ENCODE assay signal across 24 mouse cellular contexts in genomic region chr16:91606958-91607357, GRCm38 (mm10). TPM values are rescaled to one million over a fixed set of nuclear protein-coding genes. Genes with fewer than 3 reads are reported as not detected.
A peak's percentile ranks its signal among the peaks of the same experiment; 100 is the strongest.
DNase-seq lines count a peak whose midpoint lies in the region; ATAC-seq and TF ChIP-seq lines count a peak whose summit lies in the region.
"Had no signal": no experiment of that assay in that cellular context is flagged by ENCODE, and none has a peak within 500 bp of the region (broad histone marks: within the 10 kb centered on the region; RNA-seq: fewer than 3 reads in every experiment).

No protein-coding gene starts in this region.

- TF ChIP-seq CTCF in intestine, postnatal 0 days (IDR thresholded peaks at IDR 0.05; ENCODE audit: low read depth) = no peak
- TF ChIP-seq CTCF in MEL (IDR thresholded peaks at IDR 0.05 in 2 of 3, conservative IDR thresholded peaks at IDR 0.05 in 1 of 3; ENCODE audit: control insufficient read depth in 1 of 3, insufficient read depth in 1 of 3, low read depth in 2 of 3, low read length in 3 of 3, poor library complexity in 1 of 3, severe bottlenecking in 1 of 3) = no peak

- no peak overlapping the region for H3K9ac ChIP-seq in intestine, postnatal 0 days (ENCODE audit: low read depth, low read length)
- H3K9ac ChIP-seq in intestine, embryonic 15.5 days = no peak overlapping the region
- no peak overlapping the region for H3K9ac ChIP-seq in MEL (ENCODE audit: control insufficient read depth, low read depth, low read length, poor library complexity, severe bottlenecking)
- H3K9ac ChIP-seq: embryonic facial prominence, embryonic 12.5 days; kidney, embryonic 15.5 days; limb, embryonic 13.5 days; lung, embryonic 14.5 days; neural tube, embryonic 15.5 days; stomach, embryonic 15.5 days had no signal

- ATAC-seq in intestine, postnatal 0 days = 0 out of 2 replicates have a peak, but pooled peaks have one; percentile 41
- no peak for ATAC-seq in intestine, embryonic 15.5 days
- peak; percentile 42 to 80; a peak in 3 of 4 replicates for ATAC-seq in hematopoietic stem cell, adult 5-6 weeks (replicated peaks in 1 of 2; ENCODE audit: insufficient read depth in 1 of 2, low FRiP score in 2 of 2, low TSS enrichment in 1 of 2, low read depth in 1 of 2, poor library complexity in 2 of 2, severe bottlenecking in 2 of 2)
- peak; percentile 89 for ATAC-seq in neutrophil, adult 5-6 weeks (ENCODE audit: extremely low read depth, insufficient number of reproducible peaks, low FRiP score, poor library complexity, severe bottlenecking)
- ATAC-seq: forebrain, embryonic 14.5 days had no signal

- H3K79me2 ChIP-seq in MEL (ENCODE audit: control insufficient read depth, insufficient read depth, low read length, poor library complexity) = no peaks in the 10 kb centered on the region

- DNase-seq in MEL (ENCODE audit: low read depth, low spot score) = peak; percentile 61
- DNase-seq in layer of hippocampus, adult 11-12 months (ENCODE audit: low spot score) = no peak
- DNase-seq in lung, postnatal 36 days = no peak
- DNase-seq in spleen, postnatal 4 days (ENCODE audit: low spot score in 2 of 2) = no peak
- DNase-seq: cerebellum, adult 9-11 months; gastrocnemius, postnatal 10 days; kidney, postnatal 4 days; lung, embryonic 14.5 days; lung, postnatal 4 days; midbrain, embryonic 14.5 days; right cerebral cortex, postnatal 14 days; spleen, adult 18-20 months; thymus, adult 18-20 months had no signal

- H3K27ac ChIP-seq in intestine, postnatal 0 days (ENCODE audit: low read depth, low read length) = no peak overlapping the region
- H3K27ac ChIP-seq in intestine, embryonic 15.5 days = no peak overlapping the region
- H3K27ac ChIP-seq in MEL (ENCODE audit: control insufficient read depth, low read depth, low read length) = no peak overlapping the region
- H3K27ac ChIP-seq: embryonic facial prominence, embryonic 12.5 days; kidney, embryonic 15.5 days; limb, embryonic 13.5 days; neural tube, embryonic 15.5 days; stomach, embryonic 15.5 days had no signal

- TF ChIP-seq RAD21 in MEL (IDR thresholded peaks at IDR 0.05; ENCODE audit: low read depth, low read length) = no peak

- TF ChIP-seq EP300 in MEL (IDR thresholded peaks at IDR 0.05; ENCODE audit: low read depth in 1 of 2, low read length in 2 of 2) = peak; percentile 39 to 71; a peak in 3 of 4 replicates

- no peaks in the 10 kb centered on the region for H3K27me3 ChIP-seq in intestine, postnatal 0 days (replicated peaks; ENCODE audit: control insufficient read depth, insufficient read depth, low read length)
- H3K27me3 ChIP-seq in intestine, embryonic 15.5 days (replicated peaks) = no peaks in the 10 kb centered on the region
- H3K27me3 ChIP-seq in MEL (ENCODE audit: control insufficient read depth in 1 of 2, insufficient read depth in 2 of 2, low read length in 2 of 2) = no peaks in the 10 kb centered on the region
- H3K27me3 ChIP-seq: embryonic facial prominence, embryonic 12.5 days; kidney, embryonic 15.5 days; limb, embryonic 13.5 days; neural tube, embryonic 15.5 days; stomach, embryonic 15.5 days had no signal

- no peak overlapping the region for H3K4me2 ChIP-seq in intestine, postnatal 0 days (replicated peaks; ENCODE audit: low read depth)
- no peak overlapping the region for H3K4me2 ChIP-seq in intestine, embryonic 15.5 days (replicated peaks)
- H3K4me2 ChIP-seq: embryonic facial prominence, embryonic 12.5 days; kidney, embryonic 15.5 days; limb, embryonic 13.5 days; lung, embryonic 14.5 days; neural tube, embryonic 15.5 days; stomach, embryonic 15.5 days had no signal

- no peaks in the 10 kb centered on the region for H3K36me3 ChIP-seq in intestine, postnatal 0 days (ENCODE audit: control insufficient read depth, insufficient read depth)
- H3K36me3 ChIP-seq in intestine, embryonic 15.5 days = no peaks in the 10 kb centered on the region
- peaks cover 0 to 3% of the 10 kb centered on the region in 2 experiments; a peak in 2 of 4 replicates for H3K36me3 ChIP-seq in MEL (ENCODE audit: control insufficient read depth in 1 of 2, insufficient read depth in 2 of 2, low read length in 2 of 2)
- H3K36me3 ChIP-seq: embryonic facial prominence, embryonic 12.5 days; kidney, embryonic 15.5 days; limb, embryonic 13.5 days; neural tube, embryonic 15.5 days; stomach, embryonic 15.5 days had no signal

- no peaks in the 10 kb centered on the region for H3K9me3 ChIP-seq in intestine, postnatal 0 days (ENCODE audit: control insufficient read depth)
- no peaks in the 10 kb centered on the region for H3K9me3 ChIP-seq in intestine, embryonic 15.5 days
- no peaks in the 10 kb centered on the region for H3K9me3 ChIP-seq in MEL (replicated peaks; ENCODE audit: insufficient read depth, low read length)
- H3K9me3 ChIP-seq: embryonic facial prominence, embryonic 12.5 days; kidney, embryonic 15.5 days; limb, embryonic 13.5 days; neural tube, embryonic 15.5 days; stomach, embryonic 15.5 days had no signal

- H3K4me3 ChIP-seq in intestine, postnatal 0 days (ENCODE audit: low read depth, low read length) = no peak overlapping the region
- H3K4me3 ChIP-seq in intestine, embryonic 15.5 days (replicated peaks) = no peak overlapping the region
- no peak overlapping the region for H3K4me3 ChIP-seq in MEL (ENCODE audit: control insufficient read depth in 1 of 2, insufficient read depth in 1 of 2, low read depth in 2 of 2, low read length in 2 of 2)
- H3K4me3 ChIP-seq: embryonic facial prominence, embryonic 12.5 days; erythroblast, embryonic 14.5 days; kidney, embryonic 15.5 days; limb, embryonic 13.5 days; neural tube, embryonic 15.5 days; stomach, embryonic 15.5 days had no signal

- no peaks in the 10 kb centered on the region for H3K4me1 ChIP-seq in intestine, postnatal 0 days (replicated peaks; ENCODE audit: control insufficient read depth, insufficient read depth, low read length)
- H3K4me1 ChIP-seq in intestine, embryonic 15.5 days (replicated peaks) = no peaks in the 10 kb centered on the region
- peaks cover 0 to 4% of the 10 kb centered on the region in 2 experiments; a peak in 2 of 4 replicates for H3K4me1 ChIP-seq in MEL (ENCODE audit: control insufficient read depth in 1 of 2, insufficient read depth in 2 of 2, low read length in 2 of 2)
- H3K4me1 ChIP-seq: embryonic facial prominence, embryonic 12.5 days; kidney, embryonic 15.5 days; limb, embryonic 13.5 days; neural tube, embryonic 15.5 days; stomach, embryonic 15.5 days had no signal

- no peak for TF ChIP-seq POLR2A in MEL (IDR thresholded peaks at IDR 0.05; ENCODE audit: control insufficient read depth in 1 of 2, insufficient read depth in 1 of 2, low read depth in 1 of 2, low read length in 2 of 2, poor library complexity in 1 of 2)

- 71% methylated on average over 8 of the region's 8 CpGs for WGBS in intestine, postnatal 0 days
- 84% methylated on average over 8 of the region's 8 CpGs for WGBS in intestine, embryonic 15.5 days

TF ChIP-seq in MEL, 35 proteins besides CTCF, POLR2A, EP300 and RAD21:
- TF ChIP-seq MAX (IDR thresholded peaks at IDR 0.05; ENCODE audit: low read length) = 0 out of 2 replicates have a peak, but pooled peaks have one; percentile 19
- peak; percentile 56 for TF ChIP-seq TAL1 (IDR thresholded peaks at IDR 0.05; ENCODE audit: low read length)
- 0 out of 2 replicates have a peak, but pooled peaks have one; percentile 73 for TF ChIP-seq JUND (IDR thresholded peaks at IDR 0.05; ENCODE audit: low read depth, low read length)
- TF ChIP-seq SMC3 (IDR thresholded peaks at IDR 0.05; ENCODE audit: low read depth, low read length) = no peak
- TF ChIP-seq TCF12 (IDR thresholded peaks at IDR 0.05; ENCODE audit: low read depth, low read length) = peak; percentile 51; the same call in 1 of the 2 replicates
- peak; percentile 54 for TF ChIP-seq GATA1 (IDR thresholded peaks at IDR 0.05; ENCODE audit: low read depth, low read length)
- peak; percentile 69 for TF ChIP-seq ETS1 (IDR thresholded peaks at IDR 0.05; ENCODE audit: low read depth, low read length)
- TF ChIP-seq USF2 (IDR thresholded peaks at IDR 0.05; ENCODE audit: borderline replicate concordance in 1 of 2, insufficient read depth in 1 of 2, low read depth in 1 of 2, low read length in 2 of 2) = no peak
TF ChIP-seq in MEL: peak in this region for 6.

RNA-seq across cellular contexts. Expression of gene Tmem50b, which starts 9.4 kb away (rescaled TPM):
- polyA plus RNA-seq in intestine, postnatal 0 days (2015; fragmentation: Nextera tagmentation; extraction: Ambion mirVana) = 24.9 and 28.0 TPM in 2 replicates
- polyA plus RNA-seq in intestine, embryonic 15.5 days (2015; fragmentation: Nextera tagmentation; extraction: Ambion mirVana) = 31.7 and 32.2 TPM in 2 replicates
- total RNA-seq in MEL (2012; rRNA removed) = 2.6 and 2.9 TPM in 2 replicates
- polyA plus RNA-seq in MEL (2012; ENCODE audit: insufficient read depth in 1 of 2, insufficient read length in 2 of 2, low read depth in 1 of 2, low replicate concordance in 2 of 2, missing spikeins in 1 of 2) = 1 to 10 TPM in 1 of 2 experiments, not detected in 1; 9.5 TPM
- total RNA-seq in hematopoietic stem cell, adult 5-6 weeks (2017) = 11.6 and 21.4 TPM in 2 replicates
- 81.5 and 86.4 TPM in 2 replicates for total RNA-seq in neutrophil, adult 5-6 weeks (2017)

RNA-seq across cellular contexts. Expression of gene Dnajc28, which starts 11.9 kb away (rescaled TPM):
- 1.0 and 1.5 TPM in 2 replicates for polyA plus RNA-seq in intestine, postnatal 0 days (2015; fragmentation: Nextera tagmentation; extraction: Ambion mirVana)
- 2.1 and 2.5 TPM in 2 replicates for polyA plus RNA-seq in intestine, embryonic 15.5 days (2015; fragmentation: Nextera tagmentation; extraction: Ambion mirVana)
- 0.85 and 1.2 TPM in 2 replicates for total RNA-seq in MEL (2012; rRNA removed)
- 1 to 10 TPM in 1 of 2 experiments, not detected in 1; 1.9 TPM for polyA plus RNA-seq in MEL (2012; ENCODE audit: insufficient read depth in 1 of 2, insufficient read length in 2 of 2, low read depth in 1 of 2, low replicate concordance in 2 of 2, missing spikeins in 1 of 2)
- 8.1 and 10.9 TPM in 2 replicates for total RNA-seq in hematopoietic stem cell, adult 5-6 weeks (2017)
- total RNA-seq in neutrophil, adult 5-6 weeks (2017) = 8.3 and 9.1 TPM in 2 replicates

RNA-seq across cellular contexts. Expression of gene Gart, which starts 39.8 kb away (rescaled TPM):
- 19.0 and 23.8 TPM in 2 replicates for polyA plus RNA-seq in intestine, postnatal 0 days (2015; fragmentation: Nextera tagmentation; extraction: Ambion mirVana)
- polyA plus RNA-seq in intestine, embryonic 15.5 days (2015; fragmentation: Nextera tagmentation; extraction: Ambion mirVana) = 107 and 110 TPM in 2 replicates
- total RNA-seq in MEL (2012; rRNA removed) = 400 and 417 TPM in 2 replicates
- 100 to 1,000 TPM in 1 of 2 experiments, 10 to 100 TPM in 1; 94.0 to 509 TPM for polyA plus RNA-seq in MEL (2012; ENCODE audit: insufficient read depth in 1 of 2, insufficient read length in 2 of 2, low read depth in 1 of 2, low replicate concordance in 2 of 2, missing spikeins in 1 of 2)
- total RNA-seq in hematopoietic stem cell, adult 5-6 weeks (2017) = 193 and 440 TPM in 2 replicates
- total RNA-seq in neutrophil, adult 5-6 weeks (2017) = 37.3 and 48.8 TPM in 2 replicates

RNA-seq across cellular contexts. Expression of gene Son, which starts 40.3 kb away (rescaled TPM):
- 71.1 and 83.4 TPM in 2 replicates for polyA plus RNA-seq in intestine, postnatal 0 days (2015; fragmentation: Nextera tagmentation; extraction: Ambion mirVana)
- polyA plus RNA-seq in intestine, embryonic 15.5 days (2015; fragmentation: Nextera tagmentation; extraction: Ambion mirVana) = 100 and 101 TPM in 2 replicates
- 93.6 and 102 TPM in 2 replicates for total RNA-seq in MEL (2012; rRNA removed)
- 100 to 1,000 TPM; 157 to 182 TPM for polyA plus RNA-seq in MEL (2012; ENCODE audit: insufficient read depth in 1 of 2, insufficient read length in 2 of 2, low read depth in 1 of 2, low replicate concordance in 2 of 2, missing spikeins in 1 of 2)
- 279 and 303 TPM in 2 replicates for total RNA-seq in hematopoietic stem cell, adult 5-6 weeks (2017)
- total RNA-seq in neutrophil, adult 5-6 weeks (2017) = 542 and 583 TPM in 2 replicates
